Comparison of ENCODE assay signal across 8 mouse cellular contexts in the genomic region with DNA sequence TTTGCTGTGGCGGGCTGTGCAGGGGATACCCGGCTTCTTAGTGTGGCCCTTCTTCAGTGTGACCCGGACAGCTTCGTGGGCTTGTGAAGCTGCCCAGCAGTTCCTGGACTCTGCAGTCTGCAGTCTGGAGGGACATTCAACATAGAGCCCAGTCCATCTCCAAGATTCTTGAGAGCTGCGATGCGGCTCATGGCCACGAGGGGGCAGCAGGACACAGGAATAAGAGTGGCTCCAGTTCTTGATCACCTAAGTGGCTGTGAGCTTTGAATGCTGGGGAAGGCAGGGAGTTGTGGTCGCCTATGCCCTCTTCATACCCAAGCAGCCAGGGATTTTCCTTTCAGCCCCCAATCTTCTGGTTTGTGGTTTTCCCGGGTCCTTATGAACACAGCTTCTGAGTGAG. TPM values are rescaled to one million over a fixed set of nuclear protein-coding genes. Genes with fewer than 3 reads are reported as not detected.
DNase-seq lines count a peak whose midpoint lies in the region; ATAC-seq and TF ChIP-seq lines count a peak whose summit lies in the region.

No protein-coding gene starts in this region.

- H3K36me3 ChIP-seq in heart, adult 2 months (ENCODE audit: control insufficient read depth, insufficient read depth, low read length) = no peaks in the 10 kb centered on the region
- H3K36me3 ChIP-seq in midbrain, postnatal 0 days (ENCODE audit: insufficient read depth, low read length) = peaks cover 17% of the 10 kb centered on the region; the same call in 1 of the 2 replicates
- no peaks in the 10 kb centered on the region for H3K36me3 ChIP-seq in splenic B cell, adult 2 months (ENCODE audit: control insufficient read depth, insufficient read depth, low read length, poor library complexity, severe bottlenecking)

- peak; percentile 75 for TF ChIP-seq CTCF in heart, adult 2 months (IDR thresholded peaks at IDR 0.05)
- peak; percentile 93 for TF ChIP-seq CTCF in midbrain, postnatal 0 days (IDR thresholded peaks at IDR 0.05)

- H3K4me3 ChIP-seq in heart, adult 2 months = no peak overlapping the region
- no peak overlapping the region for H3K4me3 ChIP-seq in midbrain, postnatal 0 days (ENCODE audit: low read depth, low read length)

- 0 out of 2 replicates have a peak, but pooled peaks cover 2% of the 10 kb centered on the region for H3K9me3 ChIP-seq in midbrain, postnatal 0 days (ENCODE audit: low read length)

- peak; percentile 89 for TF ChIP-seq EP300 in heart, adult 2 months (IDR thresholded peaks at IDR 0.05; ENCODE audit: insufficient read depth, low read depth, low read length)

- H3K4me2 ChIP-seq in midbrain, postnatal 0 days (ENCODE audit: low read depth, low read length, poor library complexity, severe bottlenecking) = peak overlapping the region; percentile 18; the same call in 1 of the 2 replicates

- 3% methylated on average over 9 of the region's 9 CpGs for WGBS in heart, adult 2 months
- 4% methylated on average over 9 of the region's 9 CpGs for WGBS in midbrain, postnatal 0 days

- no peaks in the 10 kb centered on the region for H3K4me1 ChIP-seq in heart, adult 2 months (ENCODE audit: control insufficient read depth, insufficient read depth, low read length)
- no peaks in the 10 kb centered on the region for H3K4me1 ChIP-seq in midbrain, postnatal 0 days (ENCODE audit: insufficient read depth, low read length)

- peak; percentile 83 for DNase-seq in 416B (ENCODE audit: low read depth)
- peak; percentile 90 for DNase-seq in adipocyte (ENCODE audit: low spot score)
- DNase-seq in embryo, embryonic 11 days = peak; percentile 80
- DNase-seq in heart, adult 2 months = peak; percentile 76 to 85
- peak; percentile 90 for DNase-seq in kidney, adult 18-20 months
- peak; percentile 86 for DNase-seq in liver
- DNase-seq in midbrain, postnatal 0 days (ENCODE audit: low spot score) = peak; percentile 87
- DNase-seq in splenic B cell, adult 2 months (ENCODE audit: low read depth, low spot score) = peak; percentile 92

- no peaks in the 10 kb centered on the region for H3K27me3 ChIP-seq in heart, adult 2 months (ENCODE audit: control insufficient read depth, insufficient read depth, low read length)
- H3K27me3 ChIP-seq in midbrain, postnatal 0 days (ENCODE audit: insufficient read depth, low read length) = peaks cover 6% of the 10 kb centered on the region
- H3K27me3 ChIP-seq in splenic B cell, adult 2 months (ENCODE audit: control insufficient read depth, insufficient read depth, low read length, poor library complexity, severe bottlenecking) = no peaks in the 10 kb centered on the region

- 0 out of 2 replicates have a peak, but pooled peaks cover under 1% of the 10 kb centered on the region for H3K79me2 ChIP-seq in heart, adult 2 months (replicated peaks; ENCODE audit: control insufficient read depth, insufficient read depth, low read length)

- ATAC-seq in midbrain, postnatal 0 days (ENCODE audit: low FRiP score) = peak; percentile 78

- no peak overlapping the region for H3K27ac ChIP-seq in heart, adult 2 months
- H3K27ac ChIP-seq in midbrain, postnatal 0 days (ENCODE audit: low read depth, low read length) = no peak overlapping the region

- intact Hi-C loops in heart, adult 2 months (cut with DNase I) = loop anchor here (1.0 kb wide), 1 partner anchor 14 kb away; no protein-coding TSS in a partner anchor

- no peak for TF ChIP-seq POLR2A in heart, adult 2 months (IDR thresholded peaks at IDR 0.05; ENCODE audit: insufficient read depth, low read depth, low read length)

- no peak overlapping the region for H3K9ac ChIP-seq in heart, adult 2 months (ENCODE audit: low read depth, low read length)
- H3K9ac ChIP-seq in midbrain, postnatal 0 days (replicated peaks; ENCODE audit: low read length, poor library complexity, severe bottlenecking) = no peak overlapping the region

RNA-seq across cellular contexts. Expression of gene Rps18, which starts 12.7 kb away (rescaled TPM):
- 100 to 1,000 TPM; 364 to 420 TPM for total RNA-seq in heart, adult 2 months (2021)
- polyA plus RNA-seq in heart, adult 2 months (2012; rRNA removed) = 180 and 194 TPM in 2 replicates
- 742 and 975 TPM in 2 replicates for total RNA-seq in midbrain, postnatal 0 days (2014; rRNA removed)
- polyA plus RNA-seq in midbrain, postnatal 0 days (2015; fragmentation: Nextera tagmentation; extraction: Ambion mirVana) = 751 and 769 TPM in 2 replicates

RNA-seq across cellular contexts. Expression of gene Vps52, which starts 12.9 kb away (rescaled TPM):
- total RNA-seq in heart, adult 2 months (2021) = 10 to 100 TPM; 38.1 to 39.1 TPM
- polyA plus RNA-seq in heart, adult 2 months (2012; rRNA removed) = 47.8 and 56.4 TPM in 2 replicates
- 39.5 and 46.1 TPM in 2 replicates for total RNA-seq in midbrain, postnatal 0 days (2014; rRNA removed)
- polyA plus RNA-seq in midbrain, postnatal 0 days (2015; fragmentation: Nextera tagmentation; extraction: Ambion mirVana) = 65.8 and 68.6 TPM in 2 replicates

RNA-seq across cellular contexts. Expression of gene B3galt4, which starts 17.2 kb away (rescaled TPM):
- 1 to 10 TPM; 1.8 to 1.9 TPM for total RNA-seq in heart, adult 2 months (2021)
- 2.4 and 3.4 TPM in 2 replicates for polyA plus RNA-seq in heart, adult 2 months (2012; rRNA removed)
- total RNA-seq in midbrain, postnatal 0 days (2014; rRNA removed) = 8.6 and 14.1 TPM in 2 replicates
- 11.1 and 14.0 TPM in 2 replicates for polyA plus RNA-seq in midbrain, postnatal 0 days (2015; fragmentation: Nextera tagmentation; extraction: Ambion mirVana)

RNA-seq across cellular contexts. Expression of gene Wdr46, which starts 28.0 kb away (rescaled TPM):
- total RNA-seq in heart, adult 2 months (2021) = 10 to 100 TPM in 1 of 2 experiments, 1 to 10 TPM in 1; 8.8 to 10.0 TPM
- polyA plus RNA-seq in heart, adult 2 months (2012; rRNA removed) = 8.7 and 9.1 TPM in 2 replicates
- total RNA-seq in midbrain, postnatal 0 days (2014; rRNA removed) = 14.3 and 15.7 TPM in 2 replicates
- 14.6 and 17.3 TPM in 2 replicates for polyA plus RNA-seq in midbrain, postnatal 0 days (2015; fragmentation: Nextera tagmentation; extraction: Ambion mirVana)

RNA-seq across cellular contexts. Expression of gene Pfdn6, which starts 28.3 kb away (rescaled TPM):
- 10 to 100 TPM; 77.7 to 81.0 TPM for total RNA-seq in heart, adult 2 months (2021)
- 28.0 and 29.6 TPM in 2 replicates for polyA plus RNA-seq in heart, adult 2 months (2012; rRNA removed)
- 47.9 and 60.9 TPM in 2 replicates for total RNA-seq in midbrain, postnatal 0 days (2014; rRNA removed)
- polyA plus RNA-seq in midbrain, postnatal 0 days (2015; fragmentation: Nextera tagmentation; extraction: Ambion mirVana) = 170 and 185 TPM in 2 replicates
